Mouse (Mus musculus) forebrain, embryonic 14.5 days (tissue): ENCODE data around the gene Fcrl6. TPM values are rescaled to one million over a fixed set of nuclear protein-coding genes. Genes with fewer than 3 reads are reported as not detected.

ENCODE experiments used
- ATAC-seq: fragments of 200-750 bp; cut with Nextera tagmentation; 2 replicates; pipeline ENCODE4 v1.8.0; 2017; ENCODE audit warnings: mild to moderate bottlenecking, moderate library complexity
- DNase-seq: peaks from one replicate; pipeline ENCODE4 v3.0.0-alpha.2; 2015; ENCODE audit warnings: low spot score
- H3K27ac ChIP-seq: fragments of 300-500 bp; sonication (generic); 2 replicates; pipeline ENCODE4 v1.5.1; 2014; ENCODE audit warnings: low read depth, mild to moderate bottlenecking, control low read depth, low read length, moderate library complexity
- H3K27me3 ChIP-seq: fragments of 300-500 bp; sonication (generic); replicated peaks from 2 replicates; pipeline ENCODE4 v1.6.1; 2014; ENCODE audit warnings: low read length, control low read depth, mixed read lengths; ENCODE audit not compliant: control insufficient read depth, insufficient read depth
- H3K36me3 ChIP-seq: fragments of 300-500 bp; sonication (generic); 2 replicates; pipeline ENCODE4 v1.6.1; 2014; ENCODE audit warnings: low read length, control low read depth; ENCODE audit not compliant: control insufficient read depth, insufficient read depth
- H3K4me1 ChIP-seq: fragments of 300-500 bp; sonication (generic); 2 replicates; pipeline ENCODE4 v1.6.1; 2014; ENCODE audit warnings: antibody characterized with exemption, low read length, control low read depth; ENCODE audit not compliant: control insufficient read depth, insufficient read depth
- H3K4me2 ChIP-seq: fragments of 300-500 bp; sonication (generic); 2 replicates; pipeline ENCODE4 v1.6.1; 2014; ENCODE audit warnings: mild to moderate bottlenecking, control low read depth, low read length
- H3K4me3 ChIP-seq: fragments of 300-500 bp; sonication (generic); 2 replicates; pipeline ENCODE4 v1.5.1; 2014; ENCODE audit warnings: low read depth, low read length, control low read depth
- H3K9ac ChIP-seq: fragments of 300-500 bp; sonication (generic); 2 replicates; pipeline ENCODE4 v1.6.1; 2014; ENCODE audit warnings: mild to moderate bottlenecking, low read length, control low read depth, moderate library complexity
- H3K9me3 ChIP-seq: fragments of 300-500 bp; sonication (generic); replicated peaks from 2 replicates; pipeline ENCODE4 v1.6.1; 2016; ENCODE audit warnings: low read length, control low read depth, mixed read lengths; ENCODE audit not compliant: control insufficient read depth
- whole genome bisulfite sequencing: fragments of 180-500 bp; shearing (Covaris S2); extraction: QIAGEN DNeasy Blood & Tissue Kit; methylation state at CpG from one replicate; pipeline ENCODE4 v1.1.7; 2014; 5-methylcytosine and 5-hydroxymethylcytosine counted together
- polyA plus RNA-seq: library from polyadenylated mRNA; unstranded; fragments of >200 nt; fragmentation: Nextera tagmentation; extraction: Ambion mirVana; gene quantifications from 2 replicates; pipeline ENCODE4 v1.2.1, GENCODE M21; 2014

Gene Fcrl6
- polyA plus RNA-seq, 1 experiment from 2014 or later, result not detected

- DNase-seq, result peak; percentile 85
- Histone ChIP-seq H3K4me2 (peak overlapping the region; percentile 99), H3K27ac (no peak overlapping the region), H3K36me3 (no peaks in the 10 kb centered on the region), H3K4me3 (peak overlapping the region; percentile 71), H3K27me3 (peaks cover 17% of the 10 kb centered on the region), H3K4me1 (peaks cover 5% of the 10 kb centered on the region; the same call in 1 of the 2 replicates), H3K9ac (peak overlapping the region; percentile 69), H3K9me3 (no peaks in the 10 kb centered on the region)
- peak; percentile 91 for ATAC-seq
- under 1% methylated on average over 65 of the region's 66 CpGs for WGBS
Measured at GRCm38 (mm10) chr1:172562641-172563464, 39.5 kb downstream of the Fcrl6 start.

GRCm38 (mm10) chr1:172555638-172556037, 46.7 kb downstream of the Fcrl6 start, which contains the start of gene Vsig8:
Vsig8 (plus strand) TSS chr1:172555938.
- H3K4me3 ChIP-seq, result no peak within 1 kb of the TSS
- no peak for ATAC-seq
- 73% methylated on average over 11 of the region's 11 CpGs for WGBS
- no peak within 1 kb of the TSS for H3K27ac ChIP-seq
- peaks cover 6% of the 10 kb centered on the region for H3K4me1 ChIP-seq
- 0 out of 2 replicates have a peak, but pooled peaks cover 3% of the 10 kb centered on the region for H3K27me3 ChIP-seq
- H3K36me3 ChIP-seq, result no peaks in the 10 kb centered on the region
- no peak for DNase-seq
- no peak within 1 kb of the TSS for H3K9ac ChIP-seq
- no peaks in the 10 kb centered on the region for H3K9me3 ChIP-seq
- H3K4me2 ChIP-seq, result no peak within 1 kb of the TSS

- Histone ChIP-seq H3K4me1 (peaks cover 15% of the 10 kb centered on the region), H3K27ac (no peak overlapping the region), H3K27me3 (no peaks in the 10 kb centered on the region), H3K4me3 (no peak overlapping the region), H3K4me2 (no peak overlapping the region), H3K9me3 (no peaks in the 10 kb centered on the region), H3K36me3 (no peaks in the 10 kb centered on the region), H3K9ac (no peak overlapping the region)
- WGBS, result 23% methylated on average over 1 of the region's 1 CpGs
- DNase-seq (no peak), ATAC-seq (no peak)
Measured at GRCm38 (mm10) chr1:172552623-172553022, 49.7 kb downstream of the Fcrl6 start.

- H3K27me3 ChIP-seq, result no peaks in the 10 kb centered on the region
- peak overlapping the region; percentile 61 for H3K9ac ChIP-seq
- H3K4me3 ChIP-seq, result peak overlapping the region; percentile 30; the same call in 1 of the 2 replicates
- no peaks in the 10 kb centered on the region for H3K9me3 ChIP-seq
- peak overlapping the region; percentile 51 for H3K4me2 ChIP-seq
- H3K27ac ChIP-seq, result no peak overlapping the region
- DNase-seq (no peak), ATAC-seq (no peak; the same call in 1 of the 2 replicates)
- H3K36me3 ChIP-seq, result no peaks in the 10 kb centered on the region
- WGBS, result 48% methylated on average over 7 of the region's 7 CpGs
- peaks cover 15% of the 10 kb centered on the region for H3K4me1 ChIP-seq
Measured at GRCm38 (mm10) chr1:172551009-172551408, 51.3 kb downstream of the Fcrl6 start.

- H3K4me2 ChIP-seq, result peak overlapping the region; percentile 51
- DNase-seq (peak; percentile 83), ATAC-seq (peak; percentile 93)
- peak overlapping the region; percentile 61 for H3K9ac ChIP-seq
- no peaks in the 10 kb centered on the region for H3K9me3 ChIP-seq
- WGBS, result 2% methylated on average over 8 of the region's 8 CpGs
- H3K27ac ChIP-seq, result no peak overlapping the region
- no peaks in the 10 kb centered on the region for H3K36me3 ChIP-seq
- H3K4me3 ChIP-seq, result peak overlapping the region; percentile 30
- no peaks in the 10 kb centered on the region for H3K27me3 ChIP-seq
- peaks cover 15% of the 10 kb centered on the region for H3K4me1 ChIP-seq
Measured at GRCm38 (mm10) chr1:172550551-172550951, 51.8 kb downstream of the Fcrl6 start.

- ATAC-seq (no peak), DNase-seq (no peak)
- H3K27me3 ChIP-seq, result no peaks in the 10 kb centered on the region
- peak overlapping the region; percentile 30 for H3K4me3 ChIP-seq
- H3K4me1 ChIP-seq, result peaks cover 15% of the 10 kb centered on the region
- peak overlapping the region; percentile 51 for H3K4me2 ChIP-seq
- no peaks in the 10 kb centered on the region for H3K9me3 ChIP-seq
- no peak overlapping the region for H3K27ac ChIP-seq
- peak overlapping the region; percentile 61 for H3K9ac ChIP-seq
- WGBS, result under 1% methylated on average over 8 of the region's 8 CpGs
- no peaks in the 10 kb centered on the region for H3K36me3 ChIP-seq
Measured at GRCm38 (mm10) chr1:172549717-172550116, 52.6 kb downstream of the Fcrl6 start.

- H3K27me3 ChIP-seq, result no peaks in the 10 kb centered on the region
- H3K4me3 ChIP-seq, result peak overlapping the region; percentile 30; the same call in 1 of the 2 replicates
- WGBS, result 8% methylated on average over 2 of the region's 2 CpGs
Measured at GRCm38 (mm10) chr1:172549314-172549713, 53.0 kb downstream of the Fcrl6 start.

GRCm38 (mm10) chr1:172548501-172548900, 53.9 kb downstream of the Fcrl6 start:
- Histone ChIP-seq H3K36me3 (no peaks in the 10 kb centered on the region), H3K27ac (no peak overlapping the region), H3K4me1 (peaks cover 15% of the 10 kb centered on the region), H3K4me3 (no peak overlapping the region), H3K27me3 (no peaks in the 10 kb centered on the region), H3K9me3 (no peaks in the 10 kb centered on the region), H3K9ac (no peak overlapping the region), H3K4me2 (no peak overlapping the region)
- WGBS, result 57% methylated on average over 7 of the region's 7 CpGs
- DNase-seq (no peak), ATAC-seq (no peak)

More at GRCm38 (mm10) chr1:172549314-172549713, 53.0 kb downstream of the Fcrl6 start:
- H3K4me2 ChIP-seq, result peak overlapping the region; percentile 51
- no peaks in the 10 kb centered on the region for H3K36me3 ChIP-seq
- no peak overlapping the region for H3K9ac ChIP-seq
- peaks cover 15% of the 10 kb centered on the region for H3K4me1 ChIP-seq
- no peak for ATAC-seq
- no peak overlapping the region for H3K27ac ChIP-seq
- DNase-seq, result no peak
- no peaks in the 10 kb centered on the region for H3K9me3 ChIP-seq
